Mouse (Mus musculus) heart, postnatal 0 days (tissue): ENCODE data around the gene Mrpl45. TPM values are rescaled to one million over a fixed set of nuclear protein-coding genes. Genes with fewer than 3 reads are reported as not detected.
"Not testable (repeated sequence)": the region's sequence is repeated elsewhere in the genome, so short reads cannot be mapped to it uniquely, and the experiment has no call there.

Experiments
- ATAC-seq: fragments of 200-750 bp; cut with Nextera tagmentation; 2 replicates; pipeline ENCODE4 v1.8.0; 2017; ENCODE audit warnings: low read depth, moderate number of reproducible peaks, moderate library complexity; ENCODE audit not compliant: insufficient read depth
- DNase-seq: peaks from one replicate; pipeline ENCODE4 v3.0.0-alpha.2; 2016; ENCODE audit warnings: low spot score
- H3K27ac ChIP-seq: fragments of 300-500 bp; sonication (generic); 2 replicates; pipeline ENCODE4 v1.5.1; 2014; ENCODE audit warnings: low read depth, mild to moderate bottlenecking
- H3K27me3 ChIP-seq: fragments of 300-500 bp; sonication (generic); 2 replicates; pipeline ENCODE4 v1.6.1; 2014; ENCODE audit warnings: low read length, mixed read lengths; ENCODE audit not compliant: control insufficient read depth, insufficient read depth
- H3K36me3 ChIP-seq: fragments of 300-500 bp; sonication (generic); replicated peaks from 2 replicates; pipeline ENCODE4 v1.6.1; 2014; ENCODE audit warnings: low read length, mixed read lengths; ENCODE audit not compliant: control insufficient read depth, insufficient read depth
- H3K4me1 ChIP-seq: fragments of 300-500 bp; sonication (generic); 2 replicates; pipeline ENCODE4 v1.6.1; 2014; ENCODE audit warnings: antibody characterized with exemption; ENCODE audit not compliant: control insufficient read depth, insufficient read depth
- H3K4me2 ChIP-seq: fragments of 300-500 bp; sonication (generic); 2 replicates; pipeline ENCODE4 v1.6.1; 2014; ENCODE audit warnings: low read depth, mild to moderate bottlenecking, low read length, moderate library complexity
- H3K4me3 ChIP-seq: fragments of 300-500 bp; sonication (generic); 2 replicates; pipeline ENCODE4 v1.5.1; 2014; ENCODE audit warnings: low read depth, low read length
- H3K9ac ChIP-seq: fragments of 300-500 bp; sonication (generic); replicated peaks from 2 replicates; pipeline ENCODE4 v1.6.1; 2014; ENCODE audit warnings: low read depth, low read length, mixed read lengths
- H3K9me3 ChIP-seq: fragments of 300-500 bp; sonication (generic); replicated peaks from 2 replicates; pipeline ENCODE4 v1.6.1; 2016; ENCODE audit warnings: low read length; ENCODE audit not compliant: control insufficient read depth
- CTCF ChIP-seq: IDR thresholded peaks from 2 replicates; pipeline ENCODE4 v1.5.1; 2016; ENCODE audit warnings: antibody characterized with exemption, control low read depth, low read depth
- EP300 ChIP-seq: IDR thresholded peaks from 2 replicates; pipeline ENCODE4 v1.6.1; 2016; ENCODE audit warnings: antibody characterized with exemption, low read depth
- whole genome bisulfite sequencing: fragments of 180-500 bp; shearing (Covaris S2); extraction: QIAGEN DNeasy Blood & Tissue Kit; methylation state at CpG from one replicate; pipeline ENCODE4 v1.1.7; 2014; 5-methylcytosine and 5-hydroxymethylcytosine counted together
- polyA plus RNA-seq: library from polyadenylated mRNA; unstranded; fragments of >200 nt; fragmentation: Nextera tagmentation; extraction: Ambion mirVana; gene quantifications from 2 replicates; pipeline ENCODE4 v1.2.1, GENCODE M21; 2015
- total RNA-seq: library from RNA; depleted of rRNA; stranded (reverse); fragments of >200 nt; gene quantifications from 2 replicates; pipeline ENCODE4 v1.2.3, GENCODE M21; 2014; ENCODE audit warnings: low replicate concordance

The Mrpl45 gene
- total and polyA plus RNA-seq, 2 experiments from 2014 or later: 41.8 to 64.6 TPM

- TF ChIP-seq CTCF: no peak
- TF ChIP-seq EP300: no peak
- no peak overlapping the region for H3K4me3 ChIP-seq
- ATAC-seq (no peak), DNase-seq (no peak)
- H3K27me3 ChIP-seq: no peaks in the 10 kb centered on the region
- H3K27ac ChIP-seq: no peak overlapping the region
- no peaks in the 10 kb centered on the region for H3K9me3 ChIP-seq
- H3K36me3 ChIP-seq: no peaks in the 10 kb centered on the region
- WGBS: 47% methylated on average over 4 of the region's 4 CpGs
- H3K4me2 ChIP-seq: no peak overlapping the region
- peaks cover 3% of the 10 kb centered on the region for H3K4me1 ChIP-seq
- no peak overlapping the region for H3K9ac ChIP-seq
Observed at GRCm38 (mm10) chr11:97352935-97353597, 37.5 kb downstream of the Mrpl45 start.

- H3K4me1 ChIP-seq: peaks cover 2% of the 10 kb centered on the region
- no peak overlapping the region for H3K9ac ChIP-seq
- H3K9me3 ChIP-seq: no peaks in the 10 kb centered on the region
- 63% methylated on average over 2 of the region's 2 CpGs for WGBS
- DNase-seq (no peak), ATAC-seq (no peak)
- H3K4me3 ChIP-seq: no peak overlapping the region
- no peak overlapping the region for H3K4me2 ChIP-seq
- H3K36me3 ChIP-seq: no peaks in the 10 kb centered on the region
- no peaks in the 10 kb centered on the region for H3K27me3 ChIP-seq
- H3K27ac ChIP-seq: no peak overlapping the region
- TF ChIP-seq CTCF (no peak), EP300 (no peak)
Observed at GRCm38 (mm10) chr11:97354646-97355045, 39.1 kb downstream of the Mrpl45 start.

- Histone ChIP-seq H3K27me3 (no peaks in the 10 kb centered on the region), H3K9me3 (no peaks in the 10 kb centered on the region), H3K36me3 (no peaks in the 10 kb centered on the region), H3K4me1 (no peaks in the 10 kb centered on the region; the same call in 1 of the 2 replicates), H3K9ac (no peak overlapping the region), H3K4me3 (no peak overlapping the region), H3K4me2 (no peak overlapping the region), H3K27ac (no peak overlapping the region)
- 86% methylated on average over 7 of the region's 7 CpGs for WGBS
- ATAC-seq: no peak
- no peak for DNase-seq
- TF ChIP-seq EP300 (no peak), CTCF (no peak)
Observed at GRCm38 (mm10) chr11:97355247-97355646, 39.7 kb downstream of the Mrpl45 start.

GRCm38 (mm10) chr11:97357663-97358062 lies 42.1 kb downstream of the Mrpl45 start:
- H3K27ac ChIP-seq, H3K9me3 ChIP-seq, H3K9ac ChIP-seq, H3K36me3 ChIP-seq, H3K4me2 ChIP-seq, ATAC-seq, H3K4me1 ChIP-seq, H3K4me3 ChIP-seq, H3K27me3 ChIP-seq: not testable (repeated sequence)
- 9% methylated on average over 4 of the region's 6 CpGs for WGBS
- peak; percentile 78 for TF ChIP-seq CTCF
- DNase-seq: peak; percentile 59

GRCm38 (mm10) chr11:97361948-97362648 lies 46.6 kb downstream of the Mrpl45 start, which contains the start of gene Socs7:
TSS of gene Socs7 (plus strand) at chr11:97362551.
- H3K27ac ChIP-seq: peak within 1 kb of the TSS; percentile 99
- peak within 1 kb of the TSS; percentile 87 for H3K4me2 ChIP-seq
- peak within 1 kb of the TSS; percentile 100 for H3K9ac ChIP-seq
- peaks cover 21% of the 10 kb centered on the region for H3K4me1 ChIP-seq
- WGBS: 1% methylated on average over 20 of the region's 81 CpGs
- no peaks in the 10 kb centered on the region for H3K9me3 ChIP-seq
- peak; percentile 93 for DNase-seq
- H3K36me3 ChIP-seq: no peaks in the 10 kb centered on the region; the same call in 1 of the 2 replicates
- H3K4me3 ChIP-seq: peak within 1 kb of the TSS; percentile 93
- ATAC-seq: peak; percentile 94
- no peaks in the 10 kb centered on the region for H3K27me3 ChIP-seq
- TF ChIP-seq CTCF: no peak
- no peak for TF ChIP-seq EP300
